Mouse (Mus musculus) cerebellum, postnatal 4 days (tissue): ENCODE measurements at regions not wholly inside any gene's neighbourhood (a gene's known extent, or its start where the extent isn't known, plus 50 kb on each side); places are given as distances from the start of the nearest gene placed in this dataset.

Source experiments
- DNase-seq, 2 experiments: peaks; one replicate each; pipeline ENCODE4 v3.0.0; 2022; ENCODE audit warnings: low spot score in 2 of 2, mixed read lengths in 1 of 2

DNA sequence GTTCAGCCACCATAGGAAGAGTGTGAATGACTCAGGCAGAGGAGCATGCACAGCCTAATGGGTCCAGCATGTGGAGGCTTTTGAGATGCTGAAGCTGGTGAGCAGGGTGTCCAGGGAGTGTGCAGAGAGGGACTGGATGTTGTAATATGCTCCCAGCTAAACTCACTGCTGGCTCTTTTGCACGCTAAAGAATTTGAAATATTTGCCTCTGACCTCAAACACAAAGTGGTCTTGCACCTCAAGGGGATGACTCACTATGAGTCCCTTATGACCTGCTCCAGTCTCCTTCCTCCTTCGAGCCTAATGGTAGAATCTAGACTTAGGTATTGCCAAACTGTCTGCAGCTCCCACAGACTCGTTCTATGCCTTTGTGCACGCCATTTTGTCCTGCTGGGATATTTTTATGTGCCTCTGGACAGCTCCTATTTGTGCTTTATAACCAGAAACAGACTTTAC lies 55.0 kb upstream of the Slit3 start:
- no peak for DNase-seq

DNA sequence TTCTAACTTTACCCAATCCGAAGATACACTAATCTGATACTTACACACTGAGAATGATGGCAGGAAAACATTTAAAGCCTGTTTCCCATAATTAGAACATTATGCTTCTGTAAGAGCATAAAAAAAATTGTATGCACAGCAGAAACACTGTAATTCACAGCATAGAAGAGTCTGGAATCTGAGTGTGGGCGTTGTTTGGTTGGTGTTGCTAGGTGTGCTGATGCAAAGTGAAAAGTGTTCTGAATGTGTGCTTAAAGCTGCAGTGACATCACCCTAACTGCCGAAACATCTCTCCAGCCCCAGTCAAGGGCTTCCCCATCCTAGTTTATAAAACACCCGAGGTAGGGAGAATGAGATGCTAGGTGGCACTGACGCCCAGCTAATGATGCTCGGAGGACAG lies 63.2 kb upstream of the Slit3 start:
- no peak for DNase-seq

DNA sequence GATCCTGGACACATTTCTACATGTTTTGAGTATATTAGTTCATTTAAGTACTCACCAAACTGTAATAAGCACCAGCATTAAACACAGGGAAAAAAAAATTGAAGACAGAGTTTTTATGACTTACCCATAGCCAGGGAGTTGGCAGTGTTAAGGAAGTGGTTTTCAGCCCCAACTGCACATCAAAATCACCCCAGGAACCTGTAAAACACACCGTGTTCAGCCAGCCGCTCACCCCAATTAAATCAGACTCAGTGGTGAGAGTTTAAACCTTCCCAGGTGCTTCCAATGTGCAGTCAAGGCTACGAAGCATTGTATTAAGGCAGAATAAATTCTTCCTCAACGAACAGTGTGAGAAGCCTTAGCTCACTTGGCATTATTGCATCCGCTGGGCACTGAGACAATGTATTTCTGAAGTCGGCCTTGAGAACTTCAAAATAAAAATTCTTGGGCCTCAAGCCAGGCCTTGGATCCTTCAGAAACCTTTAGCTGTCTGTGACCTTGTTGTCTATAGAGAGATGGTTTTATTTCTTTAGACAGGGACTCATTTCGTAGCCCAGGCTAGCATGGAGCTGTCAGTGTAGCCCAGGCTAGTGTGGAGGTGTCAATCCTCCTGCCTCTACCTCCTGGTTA lies 65.4 kb upstream of the Slit3 start:
- DNase-seq, result no peak

DNA sequence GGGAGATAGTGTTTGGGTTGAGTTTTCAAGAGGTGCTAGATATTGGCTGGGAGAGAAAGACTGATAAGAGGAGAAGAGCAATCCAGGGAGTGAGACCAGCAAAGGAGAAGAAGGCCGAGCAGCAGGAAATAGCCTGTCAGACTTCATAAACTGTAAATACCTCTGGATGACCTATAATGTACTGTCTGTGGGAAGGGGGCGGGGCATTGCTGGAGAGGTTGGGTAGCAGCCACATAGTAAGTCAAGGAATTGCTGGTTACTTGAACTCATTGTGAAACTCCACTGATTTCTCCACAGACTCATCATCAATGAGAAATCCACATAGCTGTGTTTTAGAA lies 67.4 kb upstream of the Slit3 start:
- DNase-seq, result no peak

DNA sequence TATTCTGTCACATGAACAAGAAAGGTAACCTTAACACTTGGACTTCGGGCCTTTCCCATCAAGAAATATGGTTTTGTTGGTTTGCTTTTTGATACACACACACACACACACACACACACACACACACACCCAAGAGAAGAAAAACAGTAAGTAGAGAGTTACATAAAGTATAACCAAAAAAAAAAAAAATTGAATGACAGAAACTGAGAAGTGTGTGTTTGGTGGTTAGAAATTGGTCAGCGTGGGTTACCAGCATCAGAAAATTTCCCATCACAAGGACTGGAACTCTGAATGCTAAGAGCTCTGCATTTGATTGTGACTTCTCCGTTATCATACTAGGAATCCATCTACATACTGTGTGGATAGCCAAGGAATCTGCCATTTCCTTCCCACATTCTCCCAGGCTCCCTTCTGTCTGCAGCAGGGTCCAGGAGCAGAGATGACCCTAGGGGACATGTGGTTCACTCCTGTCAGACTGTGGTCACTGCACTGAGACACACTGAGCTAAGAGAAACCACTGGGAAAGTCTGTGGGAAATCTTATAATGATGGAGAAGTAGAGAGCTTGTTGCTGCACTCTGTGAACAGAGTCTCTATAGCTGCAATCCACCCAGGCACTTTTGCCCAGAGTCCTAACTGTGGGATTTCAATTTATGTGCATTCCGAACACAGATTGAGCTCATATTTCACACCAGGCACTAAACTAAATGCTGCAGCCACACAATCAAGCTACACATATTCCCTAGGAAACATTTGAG lies 68.0 kb upstream of the Slit3 start:
- DNase-seq, result no peak

DNA sequence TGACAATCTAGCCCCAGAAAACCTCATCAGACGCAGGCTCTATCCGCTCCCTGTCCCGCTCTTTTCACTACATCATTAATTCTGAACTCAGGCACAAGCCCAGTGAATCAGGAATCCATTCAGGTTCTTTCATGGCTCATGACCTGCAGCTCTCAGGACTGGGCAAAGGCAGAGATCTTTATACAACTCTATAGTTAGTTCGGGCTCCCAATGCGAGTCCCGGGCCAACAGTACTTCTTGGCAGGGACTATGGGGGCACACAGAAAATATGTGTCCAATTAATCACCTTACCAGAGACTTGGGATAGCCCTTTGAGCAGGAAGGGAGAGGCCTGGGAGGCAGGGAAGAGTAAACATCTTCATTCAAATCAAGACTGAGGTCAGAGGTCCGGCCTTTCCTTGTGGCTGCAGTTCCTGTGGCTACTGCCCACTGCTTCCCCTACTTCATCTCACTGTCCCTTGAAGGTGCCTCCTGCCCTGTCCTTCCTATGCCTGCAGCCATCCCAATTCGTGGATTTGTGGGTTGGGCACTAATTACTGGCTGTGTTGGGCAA lies 71.3 kb upstream of the Slit3 start:
- no peak for DNase-seq

DNA sequence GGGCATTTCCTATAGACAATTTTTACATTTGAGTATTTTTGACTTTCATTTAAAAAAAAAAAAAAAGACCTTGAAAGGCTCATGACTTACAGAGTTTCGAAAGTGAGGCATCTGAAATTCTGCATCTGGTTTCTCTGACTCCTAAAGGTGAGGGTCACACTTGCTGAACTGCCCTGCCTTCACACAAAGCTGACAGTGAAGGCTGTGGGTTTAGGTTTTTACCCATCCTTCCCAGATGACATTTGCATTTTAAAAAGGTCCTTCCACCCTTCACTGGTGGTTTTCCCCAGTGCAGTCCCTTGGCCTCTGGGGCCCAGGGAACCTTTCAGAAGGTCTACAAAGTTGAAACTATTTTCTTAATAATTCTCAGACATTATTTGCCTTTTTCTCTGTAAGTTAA lies 76.4 kb upstream of the Slit3 start:
- no peak for DNase-seq

DNA sequence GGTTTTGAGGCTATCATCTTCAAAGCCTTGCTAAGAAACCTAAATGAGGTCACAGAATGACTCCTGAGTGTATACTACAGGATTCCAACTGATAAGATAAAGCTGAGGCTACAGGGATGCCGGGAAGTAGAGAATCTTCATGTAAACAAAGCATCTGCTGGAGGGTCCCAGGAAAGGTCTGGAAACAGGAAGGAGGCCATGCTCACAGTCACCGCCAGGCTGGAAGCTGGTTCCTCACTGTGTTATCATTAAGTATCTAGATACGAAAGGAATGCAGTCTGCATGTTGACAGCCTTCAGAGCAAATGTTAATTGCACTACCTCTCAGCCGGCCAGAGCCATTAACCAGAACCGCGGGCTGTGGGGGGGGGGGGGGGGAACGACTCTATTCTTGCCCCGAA lies 96.6 kb upstream of the Slit3 start:
- no peak for DNase-seq

DNA sequence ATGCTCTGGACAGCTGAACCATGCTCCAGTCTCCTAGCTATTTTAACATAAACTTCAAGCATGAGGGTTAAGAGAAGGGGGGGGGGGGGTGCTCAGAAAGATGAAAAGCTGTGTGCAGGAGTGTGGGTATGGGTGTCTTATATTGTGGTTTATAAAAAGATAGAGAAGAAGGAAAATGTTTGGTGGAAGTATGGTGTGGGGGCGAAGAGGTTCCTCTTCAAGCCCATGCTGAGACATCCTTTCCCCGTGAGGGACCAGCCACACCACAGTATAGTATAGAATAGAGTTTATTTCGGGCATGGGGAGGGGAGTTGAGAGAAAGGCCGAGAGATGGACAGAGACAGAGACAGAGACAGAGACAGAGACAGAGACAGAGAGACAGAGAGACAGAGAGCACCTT lies 97.2 kb upstream of the Slit3 start:
- DNase-seq, result no peak

DNA sequence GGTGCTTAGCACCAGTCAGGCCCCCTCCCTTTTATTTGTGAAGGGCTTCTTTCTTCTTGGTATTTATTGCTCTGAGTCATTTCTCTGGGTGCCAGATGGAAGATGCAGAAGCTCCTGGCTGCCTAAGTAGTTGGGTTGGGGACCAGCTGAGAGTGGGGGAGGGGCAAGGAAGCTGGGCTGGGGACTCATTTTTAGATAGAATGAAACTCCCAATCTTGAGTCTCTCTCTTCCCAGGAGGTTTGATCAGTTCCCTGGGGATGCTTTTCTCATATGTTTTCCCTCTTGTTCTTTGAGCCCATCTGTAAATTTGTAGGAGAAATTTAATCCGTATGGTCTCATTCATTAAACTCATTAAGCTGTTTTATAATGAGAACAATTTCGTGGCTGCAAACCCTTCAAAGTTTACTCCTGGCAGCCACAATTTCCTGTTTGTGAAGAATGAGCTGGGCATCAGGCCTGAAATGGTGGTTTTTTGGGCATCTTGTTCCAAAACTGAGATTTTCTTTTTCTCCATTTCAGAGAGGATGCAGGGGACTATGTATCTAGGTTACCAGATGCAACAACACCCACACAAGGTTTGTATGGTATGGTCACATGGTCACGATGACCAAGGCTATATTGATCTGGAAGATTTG lies 98.9 kb upstream of the Slit3 start:
- no peak for DNase-seq

DNA sequence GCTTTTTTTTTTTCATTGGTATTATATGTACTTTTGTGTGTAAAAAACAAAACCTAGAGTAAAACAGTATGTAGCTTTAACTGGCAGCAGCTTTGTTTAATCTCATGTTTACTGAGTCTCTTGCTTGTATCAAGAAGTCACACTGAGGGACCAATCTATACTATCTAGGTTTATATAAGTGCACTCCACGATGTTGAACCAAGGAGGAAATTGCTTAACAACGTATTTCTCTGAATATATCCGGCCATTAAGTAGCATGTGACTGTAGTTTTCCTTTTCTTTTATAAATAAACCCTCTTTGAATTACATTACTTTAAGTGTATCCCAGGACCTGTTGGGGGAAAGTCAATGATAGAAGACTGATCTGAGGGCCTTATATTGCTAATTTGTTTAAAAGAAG lies 104.0 kb upstream of the Slit3 start:
- DNase-seq, result no peak

DNA sequence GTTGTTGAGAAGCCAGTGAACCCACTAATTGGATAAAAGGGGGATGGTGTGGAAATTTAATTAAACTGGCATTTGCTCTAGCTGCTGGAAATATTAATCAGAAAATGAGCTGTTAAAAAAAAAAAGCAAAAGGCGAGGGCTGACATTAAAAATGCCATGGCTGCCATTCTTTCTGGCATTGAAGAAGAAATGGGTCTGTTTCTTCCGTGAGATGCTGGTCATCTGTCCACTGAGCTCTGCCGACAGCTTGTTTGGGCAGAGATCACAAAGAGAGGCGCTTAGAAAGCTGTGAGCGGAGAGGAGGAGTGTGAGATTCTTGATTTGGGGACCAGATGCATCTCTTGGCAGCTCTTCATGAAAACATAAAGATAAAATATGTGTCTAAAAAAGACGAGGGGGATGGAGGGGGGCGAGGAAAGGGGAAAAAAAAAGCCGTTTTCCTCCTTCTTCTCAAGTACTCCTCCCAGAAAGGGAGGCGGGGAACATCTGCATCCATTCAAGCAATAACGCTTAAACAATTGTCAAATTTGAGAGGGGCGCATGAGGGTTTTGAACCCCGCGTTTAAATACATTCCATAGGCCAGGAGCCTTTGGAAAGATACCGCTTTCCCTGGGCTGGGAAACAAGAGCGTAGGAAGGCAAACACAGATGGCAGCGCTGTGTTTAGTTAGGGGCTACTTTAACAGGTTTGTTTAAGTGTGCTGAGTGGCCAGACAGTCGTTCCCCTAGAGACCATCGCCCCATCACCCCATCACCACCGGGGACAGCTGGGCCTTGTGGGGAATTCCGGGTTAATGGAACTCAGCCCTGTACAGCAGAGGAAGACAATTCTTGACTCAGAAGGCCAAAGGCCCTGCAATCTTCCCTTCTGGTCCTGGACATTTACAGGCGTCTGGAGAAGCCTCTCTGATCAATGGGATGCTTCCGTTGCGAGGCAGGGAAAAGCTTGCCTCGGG lies 109.2 kb upstream of the Slit3 start:
- no peak for DNase-seq

DNA sequence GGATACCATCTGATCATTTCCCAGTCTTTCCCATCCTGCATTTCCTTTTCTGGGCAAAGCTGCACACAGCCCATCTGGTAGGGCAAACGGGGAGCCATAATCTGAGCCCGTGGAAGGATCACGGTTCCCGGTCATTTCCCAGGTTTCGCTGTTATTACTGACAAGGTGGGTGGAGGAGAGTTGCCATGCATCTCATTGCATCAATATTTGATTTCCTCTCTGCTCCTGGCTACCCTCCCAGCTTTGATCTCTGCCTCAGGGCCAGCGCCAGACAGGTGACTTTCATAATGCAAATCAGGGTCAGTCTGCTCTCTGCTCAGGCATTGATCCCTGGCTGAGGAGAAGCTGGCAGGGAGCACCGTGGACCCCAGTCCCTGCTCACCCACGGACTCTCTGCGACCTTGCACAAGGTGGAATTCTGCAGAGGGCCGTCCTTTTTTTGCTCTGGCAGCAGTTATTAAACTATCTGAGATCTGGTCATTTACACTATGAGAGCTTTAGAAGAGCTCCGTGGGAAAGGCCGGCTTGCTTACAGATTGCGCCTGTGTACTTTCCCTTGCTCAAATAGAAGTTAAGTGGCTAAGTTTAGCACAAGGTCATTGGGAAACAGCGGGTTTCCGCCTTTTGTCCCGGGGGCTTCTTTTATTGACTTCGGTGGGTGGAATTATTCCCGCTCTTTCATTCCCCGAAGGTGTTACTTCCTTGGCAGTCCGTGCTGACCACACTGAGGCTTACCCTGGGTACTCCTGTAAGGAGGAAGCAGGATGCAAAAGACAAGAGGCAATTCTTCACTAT lies 114.1 kb upstream of the Slit3 start:
- DNase-seq, result no peak

DNA sequence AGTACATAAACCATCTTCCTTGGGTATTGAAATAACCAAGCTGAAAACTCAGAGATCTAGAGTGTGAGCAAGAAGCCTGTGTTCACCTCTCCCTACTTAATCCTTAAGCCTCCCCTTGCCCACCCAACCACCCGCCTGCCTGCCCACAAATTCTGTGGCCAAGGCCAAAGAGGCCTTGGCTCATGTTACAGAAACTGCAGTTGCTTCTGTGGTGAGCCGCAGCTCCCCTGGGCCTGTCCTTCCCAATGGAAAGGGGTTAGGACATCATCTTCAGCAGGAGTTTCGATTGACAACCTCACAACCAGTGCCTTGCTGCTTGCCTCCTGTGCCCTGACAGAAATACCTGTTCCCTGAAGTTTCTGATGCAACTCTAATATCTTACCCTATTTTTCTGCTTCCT lies 115.9 kb upstream of the Slit3 start:
- no peak for DNase-seq

DNA sequence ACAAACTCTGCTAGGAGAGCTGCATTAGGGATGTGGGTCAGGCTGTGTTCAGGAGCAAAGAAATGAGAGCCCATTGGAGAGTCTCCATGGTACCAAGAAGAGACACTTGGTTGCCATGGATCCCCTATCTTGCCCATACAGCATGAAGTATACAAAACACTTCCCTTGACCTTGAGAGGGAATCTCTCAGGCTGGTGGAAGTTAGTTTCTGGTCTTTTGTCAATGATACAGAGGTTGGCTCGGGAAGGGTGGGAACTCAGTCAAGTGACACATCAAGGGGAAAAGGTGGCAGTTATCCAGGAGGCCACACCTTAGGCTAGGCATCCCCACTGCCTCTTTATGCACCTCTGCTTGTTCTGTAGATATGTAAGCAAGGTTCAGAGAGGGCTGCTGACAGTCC lies 116.6 kb upstream of the Slit3 start:
- DNase-seq, result no peak

DNA sequence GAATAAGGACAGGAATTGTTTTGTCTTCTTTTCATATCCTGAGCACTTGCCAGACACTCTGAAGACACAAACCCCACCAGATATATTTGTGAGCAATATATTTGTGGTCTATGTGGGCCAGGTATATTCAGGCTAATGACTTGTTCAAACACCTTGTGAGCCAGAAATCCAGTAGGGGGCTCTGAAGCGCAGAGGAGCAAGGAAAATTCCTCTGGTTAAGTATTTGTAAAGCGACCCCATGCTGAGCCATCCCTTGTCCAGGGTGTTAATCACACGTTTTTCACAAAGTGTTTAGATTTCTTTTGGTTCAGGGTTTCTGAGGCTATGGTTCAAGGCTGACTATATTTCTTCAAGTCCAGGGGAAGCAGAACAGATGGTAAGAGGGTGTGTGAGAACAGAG lies 117.1 kb upstream of the Slit3 start:
- DNase-seq, result no peak

DNA sequence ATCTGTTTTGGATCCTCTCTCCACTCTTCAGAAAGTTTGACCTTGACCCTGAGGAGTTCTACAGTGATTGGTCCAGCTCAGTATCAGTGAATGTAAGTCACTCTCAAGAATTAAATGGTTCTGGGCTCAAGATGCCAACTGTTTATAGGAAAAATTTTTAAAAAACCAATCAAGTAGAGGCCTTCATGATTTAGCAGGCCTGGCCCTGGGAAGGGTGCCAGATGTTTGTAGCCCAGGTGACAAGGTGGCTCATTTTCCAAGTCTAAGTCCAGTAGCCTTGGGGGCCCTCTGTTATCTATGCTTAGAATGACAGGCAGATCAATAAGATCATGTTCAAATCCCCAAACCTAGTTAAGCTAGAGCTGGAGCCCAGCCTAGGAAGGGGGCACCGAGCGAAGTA lies 123.1 kb upstream of the Slit3 start:
- no peak for DNase-seq

DNA sequence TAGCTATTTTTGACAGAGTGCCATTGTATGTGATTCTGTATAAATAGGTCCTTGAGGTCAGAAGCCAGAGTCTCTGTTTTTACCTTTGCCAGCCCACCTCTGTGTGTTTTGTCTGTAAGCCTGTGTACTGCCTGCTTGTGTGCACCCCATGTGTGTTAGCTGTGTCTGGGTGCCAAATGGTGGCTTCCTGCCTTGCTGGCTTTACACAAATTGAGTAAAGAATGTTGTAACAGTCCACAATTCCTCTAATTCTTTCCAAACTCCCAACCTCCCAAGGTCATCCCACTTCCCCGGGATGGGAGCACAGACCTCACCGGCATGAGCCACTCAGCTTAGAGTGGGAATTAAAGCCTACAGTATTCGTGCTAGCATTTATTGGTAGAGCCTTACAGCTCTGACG lies 125.5 kb upstream of the Slit3 start:
- no peak for DNase-seq

DNA sequence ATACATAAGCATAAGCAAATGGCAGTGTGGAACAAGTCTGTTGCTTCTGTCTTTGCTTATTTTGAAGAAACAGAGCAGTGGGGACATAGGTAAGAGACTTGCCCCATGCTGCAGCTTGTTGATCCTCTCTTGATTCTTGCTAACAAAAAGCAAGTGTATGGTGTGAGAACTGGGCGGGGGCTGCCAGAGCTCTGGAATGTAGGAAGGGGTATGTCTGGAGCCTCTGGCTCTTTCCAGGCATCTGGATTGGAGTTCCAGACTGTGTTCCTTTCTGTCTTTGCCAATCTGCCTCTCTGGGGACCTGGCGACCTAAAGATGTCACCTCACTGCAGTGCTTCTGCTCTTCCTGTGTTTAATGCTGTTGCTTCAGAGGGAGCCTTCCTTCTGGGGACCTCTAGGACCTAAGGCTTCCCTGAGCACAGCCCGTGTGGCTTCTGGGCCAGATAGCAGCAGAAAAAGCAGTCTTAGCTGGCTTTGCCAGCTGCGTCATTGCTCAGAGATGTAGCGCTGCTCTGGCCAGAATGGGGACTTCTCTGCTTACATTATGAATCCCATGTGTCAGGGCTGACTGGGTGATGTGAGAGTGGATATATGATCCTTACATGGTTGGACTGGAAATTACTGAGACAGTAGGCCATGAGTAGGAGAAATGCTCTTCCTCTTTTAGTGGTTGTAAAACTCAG lies 138.1 kb upstream of the Slit3 start:
- no peak for DNase-seq

DNA sequence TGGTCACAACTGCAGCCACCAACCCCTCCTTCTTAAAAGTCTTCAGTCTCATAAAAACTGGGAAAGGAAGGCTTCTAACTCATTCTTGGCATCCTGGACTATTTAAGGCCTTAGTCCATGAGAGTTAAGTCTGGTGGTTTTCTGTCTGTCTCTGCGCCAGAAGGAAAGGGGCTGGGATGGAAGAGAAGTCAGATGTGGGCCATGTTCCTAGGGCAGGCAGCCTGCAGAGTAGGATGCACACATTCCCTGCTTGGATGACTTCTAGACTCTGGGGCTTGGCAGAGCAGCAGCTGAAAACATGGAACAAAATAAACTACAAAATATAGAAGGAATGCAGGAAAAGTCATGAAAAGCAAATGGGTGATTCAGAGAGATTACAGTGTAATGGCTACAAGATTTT lies 140.8 kb upstream of the Slit3 start:
- no peak for DNase-seq

DNA sequence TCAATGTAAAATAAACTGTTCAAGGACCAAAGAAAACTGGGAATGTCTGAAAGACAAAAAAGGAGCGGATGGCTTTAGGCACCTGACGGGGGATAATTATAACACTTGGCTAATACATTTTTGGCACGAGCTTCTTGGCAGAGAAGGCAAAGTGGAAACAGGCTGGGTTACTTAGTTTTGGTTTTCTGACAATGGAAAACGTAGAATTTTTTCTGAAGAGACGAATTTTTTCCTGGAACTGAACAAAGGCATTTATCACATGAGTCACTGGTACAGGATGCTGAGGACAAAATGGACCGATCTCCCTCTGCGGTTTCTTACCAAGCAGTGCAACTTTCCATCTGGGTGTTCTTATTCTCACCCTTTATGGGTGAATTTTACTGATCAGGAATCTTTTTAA lies 143.2 kb upstream of the Slit3 start:
- no peak for DNase-seq
